Mouse (Mus musculus) gonadal fat pad, adult 2 months (tissue): ENCODE results near the gene Spn. TPM values are rescaled to one million over a fixed set of nuclear protein-coding genes. Genes with fewer than 3 reads are reported as not detected.
"Not testable (repeated sequence)": the region's sequence is repeated elsewhere in the genome, so short reads cannot be mapped to it uniquely, and the experiment has no call there.

Source experiments
- DNase-seq: peaks from one replicate; pipeline ENCODE4 v3.0.0-alpha.2; 2012; ENCODE audit warnings: low read depth
- polyA plus RNA-seq: library from polyadenylated mRNA; depleted of rRNA; stranded (reverse); fragments of >200 nt; gene quantifications from 2 replicates; pipeline ENCODE4 v1.2.3, GENCODE M21; 2012; rRNA removed

The Spn gene
- 1.4 and 1.6 TPM in 2 replicates for polyA plus RNA-seq

GRCm38 (mm10) chr7:127137262-127138017 is at the start of gene Spn:
TSS of gene Spn (minus strand) at chr7:127137823.
- DNase-seq, result no peak

GRCm38 (mm10) chr7:127187351-127187750 is 49.7 kb upstream of the Spn start:
- DNase-seq, result no peak

GRCm38 (mm10) chr7:127185601-127186000 is 48.0 kb upstream of the Spn start:
- DNase-seq, result no peak

- no peak for DNase-seq
Observed at GRCm38 (mm10) chr7:127184720-127185119, 47.1 kb upstream of the Spn start.

GRCm38 (mm10) chr7:127183828-127184227 is 46.2 kb upstream of the Spn start:
- no peak for DNase-seq

GRCm38 (mm10) chr7:127183345-127183744 is 45.7 kb upstream of the Spn start:
- DNase-seq, result no peak

GRCm38 (mm10) chr7:127181724-127182123 is 44.1 kb upstream of the Spn start:
- not testable (repeated sequence) for DNase-seq

- DNase-seq, result no peak
Observed at GRCm38 (mm10) chr7:127180783-127181182, 43.2 kb upstream of the Spn start.

- no peak for DNase-seq
Observed at GRCm38 (mm10) chr7:127176937-127177336, 39.3 kb upstream of the Spn start.

GRCm38 (mm10) chr7:127166501-127166900 is 28.9 kb upstream of the Spn start:
- DNase-seq, result no peak

GRCm38 (mm10) chr7:127165607-127166493 is 28.2 kb upstream of the Spn start:
- no peak for DNase-seq

- DNase-seq, result no peak
Observed at GRCm38 (mm10) chr7:127164002-127164401, 26.4 kb upstream of the Spn start.

- DNase-seq, result no peak
Observed at GRCm38 (mm10) chr7:127162546-127162945, 24.9 kb upstream of the Spn start.

GRCm38 (mm10) chr7:127157548-127157947 is 19.9 kb upstream of the Spn start:
- no peak for DNase-seq

- no peak for DNase-seq
Observed at GRCm38 (mm10) chr7:127153477-127153876, 15.9 kb upstream of the Spn start.

- no peak for DNase-seq
Observed at GRCm38 (mm10) chr7:127152464-127152863, 14.8 kb upstream of the Spn start.

GRCm38 (mm10) chr7:127147901-127148300 is 10.3 kb upstream of the Spn start:
- DNase-seq, result no peak

GRCm38 (mm10) chr7:127146267-127146603 is 8.6 kb upstream of the Spn start:
- DNase-seq, result no peak

- no peak for DNase-seq
Observed at GRCm38 (mm10) chr7:127145387-127146266, 8.0 kb upstream of the Spn start.

- DNase-seq, result no peak
Observed at GRCm38 (mm10) chr7:127144412-127144811, 6.8 kb upstream of the Spn start.

GRCm38 (mm10) chr7:127142666-127143065 is 5.0 kb upstream of the Spn start:
- DNase-seq, result no peak

GRCm38 (mm10) chr7:127142214-127142613 is 4.6 kb upstream of the Spn start:
- DNase-seq, result no peak
